Mouse (Mus musculus): ENCODE data around the gene Slc6a12.

The Slc6a12 gene

GRCm38 (mm10) chr6:121344329-121344728 is 1.5 kb downstream of the Slc6a12 start:
- no peak for DNase-seq

GRCm38 (mm10) chr6:121346428-121346827 is 3.6 kb downstream of the Slc6a12 start:
- DNase-seq: no peak

DNA sequence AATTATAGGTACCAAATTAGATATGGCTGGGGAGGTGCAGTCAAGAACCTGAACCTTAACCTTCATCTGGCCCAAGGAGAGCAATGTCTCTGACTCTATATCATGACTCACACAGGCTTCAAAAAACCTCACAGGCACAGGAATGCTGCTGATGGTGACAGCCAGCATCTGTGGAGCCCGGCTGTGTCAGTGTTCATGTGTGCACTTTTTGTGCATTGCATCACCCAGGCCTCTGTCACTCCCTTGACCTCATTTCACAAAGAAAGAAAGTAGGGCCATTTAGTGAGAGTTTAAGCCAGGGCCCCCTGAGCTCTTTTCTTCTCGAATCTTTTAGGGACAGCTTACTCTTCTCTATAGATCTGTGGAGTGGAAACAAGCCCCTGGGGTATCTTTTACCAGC is 9.4 kb downstream of the Slc6a12 start:
- no peak for DNase-seq

GRCm38 (mm10) chr6:121356041-121356440 is 13.2 kb downstream of the Slc6a12 start:
- DNase-seq: no peak

- no peak for DNase-seq
Measured at GRCm38 (mm10) chr6:121357232-121357631, 14.4 kb downstream of the Slc6a12 start.

GRCm38 (mm10) chr6:121363061-121363460 is 20.2 kb downstream of the Slc6a12 start:
- DNase-seq: no peak

DNA sequence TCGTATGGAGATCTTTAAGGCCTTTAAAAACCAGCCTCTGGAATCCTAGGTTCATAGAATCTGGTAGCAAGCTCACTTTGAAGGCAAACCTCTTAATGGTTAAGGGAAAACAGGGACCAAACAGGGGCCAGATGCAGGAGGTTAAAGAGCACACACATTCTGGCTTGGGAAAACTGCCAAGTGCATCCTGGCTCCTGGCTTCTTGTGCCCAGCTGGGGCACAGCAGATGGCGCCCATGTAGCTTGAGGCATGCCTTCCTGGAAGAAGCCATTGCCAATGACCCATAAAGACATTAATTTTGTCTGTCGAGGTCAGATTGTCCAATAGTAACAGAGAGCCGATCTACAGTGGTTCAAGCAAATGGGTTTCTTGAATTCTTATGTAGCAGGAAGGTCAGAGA is 21.1 kb downstream of the Slc6a12 start:
- peak; percentile 50 to 66 for DNase-seq

DNA sequence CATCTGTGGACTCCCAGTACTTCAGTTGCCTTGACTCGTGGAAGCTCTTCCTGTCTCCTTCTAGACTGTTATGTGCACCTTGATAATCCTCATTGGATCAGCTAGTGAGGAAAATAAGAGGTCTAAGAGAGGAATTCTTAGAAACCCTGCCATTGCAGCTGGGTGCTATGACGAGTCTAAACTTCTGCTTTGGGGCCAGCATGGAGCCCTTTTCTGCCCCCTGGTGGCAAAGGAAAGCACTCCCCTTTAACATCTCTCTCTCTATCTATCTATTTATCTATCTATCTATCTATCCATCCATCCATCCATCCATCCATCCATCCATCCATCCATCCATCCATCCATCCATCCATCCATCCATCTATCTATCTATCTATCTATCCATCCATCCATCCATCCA is 23.7 kb downstream of the Slc6a12 start:
- peak in 1 of 2 experiments; percentile 34 for DNase-seq

DNA sequence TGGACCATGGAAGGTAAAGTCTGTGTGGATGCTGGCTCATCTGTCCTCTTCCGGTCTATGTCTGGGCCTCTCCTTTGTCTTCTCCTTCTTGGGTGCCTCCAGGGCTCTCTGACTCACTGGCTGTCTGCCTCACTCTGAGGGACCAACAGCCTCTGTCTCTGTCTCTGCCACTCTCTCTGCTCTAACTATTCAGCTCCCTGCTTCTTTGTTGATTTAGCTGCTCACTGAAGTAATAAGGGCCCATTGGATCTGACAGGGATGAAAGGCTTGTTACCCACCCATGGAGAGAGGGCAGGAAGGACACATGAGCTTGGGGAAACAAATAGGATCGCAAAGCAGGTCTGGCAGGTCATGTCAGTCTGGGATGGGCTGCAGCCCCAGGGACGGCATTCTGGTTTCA is 24.2 kb downstream of the Slc6a12 start:
- DNase-seq: no peak

- DNase-seq: peak; percentile 63
Measured at GRCm38 (mm10) chr6:121371197-121371980, 28.5 kb downstream of the Slc6a12 start.

- DNase-seq: no peak
Measured at GRCm38 (mm10) chr6:121376159-121376558, 33.3 kb downstream of the Slc6a12 start.

DNA sequence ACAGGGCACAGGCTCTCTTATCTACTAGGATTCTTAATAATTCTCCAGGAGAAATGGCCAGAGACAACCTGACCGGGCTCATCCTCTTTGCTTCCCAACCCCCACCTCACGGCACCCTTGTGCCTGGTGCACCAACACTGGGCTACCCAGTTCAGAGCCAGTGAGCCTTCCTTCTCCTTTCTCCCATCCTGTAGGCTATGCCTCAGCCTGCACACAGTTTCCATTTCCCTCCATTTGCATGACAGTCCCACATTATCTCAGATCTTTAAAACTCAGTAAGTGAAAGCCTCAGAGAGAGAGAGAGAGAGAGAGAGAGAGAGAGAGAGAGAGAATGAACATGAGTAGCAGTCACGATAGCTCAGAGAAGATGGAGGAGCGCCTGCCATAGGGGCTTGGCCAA is 35.4 kb downstream of the Slc6a12 start:
- no peak for DNase-seq

GRCm38 (mm10) chr6:121380576-121380975 is 37.7 kb downstream of the Slc6a12 start:
- DNase-seq: no peak

DNA sequence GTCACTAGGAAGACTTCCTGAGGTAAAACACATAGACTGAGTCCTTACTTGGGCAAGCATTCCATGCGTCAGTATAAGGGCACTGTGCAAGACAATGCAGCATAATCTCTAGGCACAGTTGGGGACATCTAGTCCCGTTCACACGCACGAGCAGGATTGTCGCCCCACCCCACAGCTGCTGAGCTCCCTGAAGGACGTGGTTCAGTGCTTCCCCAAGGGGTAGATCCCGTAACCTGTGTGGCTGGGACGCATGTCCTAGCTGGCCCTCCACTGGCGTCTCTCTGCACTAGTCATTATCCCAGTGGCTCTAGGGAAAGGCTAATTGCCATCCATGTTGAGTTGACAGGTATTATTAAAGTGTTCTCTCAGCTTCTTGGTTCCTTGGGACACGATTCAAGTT is 39.2 kb downstream of the Slc6a12 start:
- DNase-seq: no peak

- no peak for DNase-seq
Measured at GRCm38 (mm10) chr6:121385397-121385796, 42.5 kb downstream of the Slc6a12 start.

DNA sequence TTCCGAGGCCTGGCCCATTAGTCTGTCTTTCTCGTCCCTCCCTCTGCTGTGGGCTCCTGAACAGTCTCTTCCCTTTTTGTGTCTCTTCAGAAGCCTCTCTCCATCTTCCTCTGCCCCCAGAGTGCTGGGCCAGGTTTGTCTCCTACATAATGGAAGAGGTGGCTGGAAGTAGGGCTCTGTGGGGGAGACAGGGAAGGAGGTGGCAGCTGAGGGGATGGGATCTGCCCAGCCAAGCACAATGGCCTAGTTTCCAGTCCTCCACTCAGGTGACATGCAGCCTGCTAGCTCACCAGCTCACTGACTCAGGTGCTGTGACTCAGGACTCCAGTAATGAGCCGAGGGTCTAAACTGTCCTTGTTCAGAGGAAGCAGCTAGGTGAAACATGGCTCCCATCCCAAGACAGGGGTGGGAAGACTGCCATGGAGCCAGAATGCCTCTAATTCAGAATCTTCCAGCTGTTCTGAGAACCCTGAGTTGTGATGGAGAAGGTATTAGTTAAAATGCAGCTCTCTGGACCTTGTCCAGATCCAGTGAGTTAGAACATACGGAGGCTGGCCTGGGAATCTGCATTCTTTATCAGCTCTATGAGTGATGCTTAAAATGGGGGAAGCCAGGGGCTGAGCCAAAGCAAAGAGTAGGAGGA is 49.9 kb downstream of the Slc6a12 start:
- no peak for DNase-seq

GRCm38 (mm10) chr6:121401140-121401539 is 58.3 kb downstream of the Slc6a12 start:
- DNase-seq: no peak

DNA sequence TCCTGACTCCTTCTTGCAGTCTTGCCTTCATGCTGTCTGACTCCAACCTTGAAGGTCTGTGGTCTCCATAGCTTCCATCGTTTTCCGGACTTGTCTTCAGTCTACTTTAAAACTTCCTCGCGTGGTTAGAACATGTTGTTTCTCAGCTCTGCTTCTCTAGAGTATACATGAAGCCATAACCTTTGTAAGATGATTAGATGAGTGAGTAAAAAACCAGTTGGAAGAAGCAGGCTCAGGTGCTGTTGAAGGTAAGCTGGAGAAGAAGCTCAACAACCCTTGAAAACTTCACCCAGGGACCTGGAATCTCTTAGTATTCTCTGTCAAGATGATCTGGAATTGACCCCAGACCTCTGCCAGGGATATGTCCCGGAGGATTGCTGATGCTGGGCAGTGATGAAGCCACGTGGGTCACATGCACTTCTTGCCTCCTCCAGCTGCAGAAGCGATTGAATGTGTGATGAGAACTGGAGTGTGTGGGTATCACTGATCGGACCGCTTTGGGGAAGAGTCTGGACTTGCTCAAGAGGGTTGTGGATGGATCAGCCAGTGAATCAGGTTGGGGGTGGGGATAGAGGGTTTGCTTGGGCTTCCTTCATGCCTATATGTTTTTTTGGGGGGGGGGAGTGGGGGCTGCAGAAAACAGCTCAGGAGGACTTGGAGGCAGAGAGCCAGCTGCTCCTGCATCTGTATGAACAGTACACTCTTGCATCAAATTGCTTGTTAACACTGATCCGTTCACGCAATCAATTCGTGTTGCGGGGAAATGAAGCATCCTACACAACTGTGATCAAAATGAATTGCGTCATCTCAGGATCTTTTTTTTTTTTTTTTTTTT is 59.2 kb downstream of the Slc6a12 start:
- no peak for DNase-seq

DNA sequence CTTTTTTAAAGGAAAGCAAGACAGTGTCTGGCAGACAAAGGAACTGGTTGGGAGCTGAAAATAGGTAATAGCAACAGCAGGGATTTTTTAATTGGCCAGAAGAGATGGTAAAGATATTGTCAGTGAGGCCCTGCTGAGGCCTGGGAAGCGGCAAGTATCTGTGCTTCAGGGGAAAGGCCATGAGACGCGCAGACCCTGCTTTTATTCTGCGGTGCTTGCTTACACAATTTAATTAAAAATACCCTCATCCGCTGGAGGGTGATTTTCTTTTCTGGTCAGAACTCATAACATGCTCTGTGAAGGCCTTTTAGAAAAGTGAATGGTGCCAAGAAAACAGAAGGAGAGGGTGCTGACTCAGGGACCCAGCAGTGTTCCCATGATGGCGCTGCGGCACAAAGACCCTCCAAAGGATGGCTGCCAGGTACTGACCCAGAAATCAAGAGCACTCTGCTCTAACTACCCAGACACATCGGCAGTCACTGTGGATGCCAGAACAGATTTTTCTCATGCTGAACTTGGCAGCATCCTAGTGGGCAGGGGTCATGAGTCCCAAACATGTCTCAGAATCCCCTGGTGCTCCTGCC is 59.9 kb downstream of the Slc6a12 start:
- no peak for DNase-seq

GRCm38 (mm10) chr6:121405311-121405710 is 62.4 kb downstream of the Slc6a12 start:
- no peak for DNase-seq

DNA sequence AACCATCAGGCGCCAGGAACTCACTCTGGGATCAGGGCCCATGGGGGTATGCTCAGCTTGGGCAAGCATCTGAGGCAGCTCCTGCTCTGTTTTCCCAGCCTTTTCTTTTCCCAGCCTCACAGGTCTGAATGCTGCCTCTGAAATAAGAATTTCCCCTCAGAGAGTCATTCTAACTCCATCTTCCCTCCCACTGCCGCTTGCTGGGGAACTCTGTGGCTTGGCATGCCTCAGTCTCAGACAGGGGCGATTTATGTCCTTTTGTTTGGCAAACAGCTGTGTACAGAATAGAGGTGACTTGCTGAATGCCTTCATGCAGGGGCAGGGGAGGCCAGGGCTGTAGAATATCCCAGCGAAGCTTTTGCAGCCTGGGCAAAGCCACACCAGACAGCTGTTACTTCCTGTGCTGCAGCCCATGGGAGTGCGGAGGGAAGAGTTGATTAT is 64.7 kb downstream of the Slc6a12 start:
- no peak for DNase-seq

GRCm38 (mm10) chr6:121412558-121413297 is 69.9 kb downstream of the Slc6a12 start:
- DNase-seq: no peak

Measured in kidney, adult 8-10 months (tissue).